Mouse (Mus musculus) thymus, adult 2 months (tissue): Measurements from ENCODE around the gene Nt5c2.

Experiments
- CTCF ChIP-seq: fragments of 200-500 bp; IDR thresholded peaks from 2 replicates; pipeline ENCODE4 v1.5.1; 2012; ENCODE audit warnings: mild to moderate bottlenecking, control low read depth, low read length, moderate library complexity, borderline replicate concordance; ENCODE audit not compliant: control insufficient read depth, poor library complexity, insufficient read depth; ENCODE audit errors: extremely low read depth
- POLR2A ChIP-seq: fragments of 200-500 bp; IDR thresholded peaks from 2 replicates; pipeline ENCODE4 v1.6.1; 2012; ENCODE audit warnings: mild to moderate bottlenecking, low read length, control low read depth, moderate library complexity; ENCODE audit not compliant: control insufficient read depth, poor library complexity, insufficient read depth; ENCODE audit errors: extremely low read depth

DNA sequence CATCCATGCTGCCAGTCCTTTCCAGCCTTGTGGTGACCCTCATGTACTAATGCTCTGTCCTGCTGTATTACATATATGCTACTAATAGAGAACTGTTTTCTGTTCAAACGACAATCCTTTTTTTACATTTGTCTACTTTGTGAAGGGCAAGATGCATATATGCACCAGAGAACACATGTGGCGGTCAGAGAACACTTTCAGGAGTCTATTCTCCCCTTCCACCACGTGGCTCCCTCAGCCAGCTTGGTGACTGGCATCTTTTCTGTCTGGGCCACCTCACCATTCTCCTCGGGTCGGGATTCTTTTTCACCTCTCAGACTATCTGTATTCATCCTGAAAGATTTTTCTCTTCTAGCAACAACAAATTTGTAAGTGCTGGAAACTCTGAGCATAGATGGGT, 9.1 kb downstream of the Nt5c2 start:
- TF ChIP-seq CTCF, result no peak
- no peak for TF ChIP-seq POLR2A
